Mouse (Mus musculus) layer of hippocampus, adult 18-20 months (tissue): ENCODE measurements around the gene Kank1. TPM values are rescaled to one million over a fixed set of nuclear protein-coding genes. Genes with fewer than 3 reads are reported as not detected.
"Not testable (repeated sequence)": the region's sequence is repeated elsewhere in the genome, so short reads cannot be mapped to it uniquely, and the experiment has no call there.

Source experiments
- DNase-seq, 2 experiments: peaks; one replicate each; pipeline ENCODE4 v3.0.0; 2022; ENCODE audit warnings: low spot score in 2 of 2
- total RNA-seq, 2 experiments: library from RNA; stranded (reverse); gene quantifications; 2 replicates each; pipeline ENCODE4 v1.2.3; 2021

The Kank1 gene
- total RNA-seq, 2 experiments from 2014 or later, result 17.8 to 20.1 TPM

- no peak for DNase-seq
Measured at GRCm38 (mm10) chr19:25435412-25435811, 198.6 kb downstream of the Kank1 start.

- no peak for DNase-seq
Measured at GRCm38 (mm10) chr19:25436175-25436574, 199.4 kb downstream of the Kank1 start.

- DNase-seq, result peak in 1 of 2 experiments; percentile 11
Measured at GRCm38 (mm10) chr19:25436789-25437650, 200.2 kb downstream of the Kank1 start.

GRCm38 (mm10) chr19:25438246-25438645 is 201.5 kb downstream of the Kank1 start:
- no peak for DNase-seq

- no peak for DNase-seq
Measured at GRCm38 (mm10) chr19:25439807-25440206, 203.0 kb downstream of the Kank1 start.

GRCm38 (mm10) chr19:25440736-25441135 is 204.0 kb downstream of the Kank1 start:
- no peak for DNase-seq

- DNase-seq, result peak; percentile 14 to 77
Measured at GRCm38 (mm10) chr19:25445054-25445453, 208.3 kb downstream of the Kank1 start.

GRCm38 (mm10) chr19:25445842-25446241 is 209.1 kb downstream of the Kank1 start:
- no peak for DNase-seq

GRCm38 (mm10) chr19:25446683-25447082 is 209.9 kb downstream of the Kank1 start:
- DNase-seq, result no peak

GRCm38 (mm10) chr19:25447373-25447772 is 210.6 kb downstream of the Kank1 start:
- DNase-seq, result no peak

- DNase-seq, result peak in 1 of 2 experiments; percentile 56
Measured at GRCm38 (mm10) chr19:25450869-25451629, 214.3 kb downstream of the Kank1 start.

- no peak for DNase-seq
Measured at GRCm38 (mm10) chr19:25453146-25453545, 216.4 kb downstream of the Kank1 start.

- no peak for DNase-seq
Measured at GRCm38 (mm10) chr19:25460760-25461159, 224.0 kb downstream of the Kank1 start.

- DNase-seq, result peak in 1 of 2 experiments; percentile 6
Measured at GRCm38 (mm10) chr19:25461553-25462320, 225.0 kb downstream of the Kank1 start.

- DNase-seq, result not testable (repeated sequence)
Measured at GRCm38 (mm10) chr19:25475806-25476205, 239.0 kb downstream of the Kank1 start.

- no peak for DNase-seq
Measured at GRCm38 (mm10) chr19:25479152-25479669, 242.4 kb downstream of the Kank1 start.

GRCm38 (mm10) chr19:25480820-25481219 is 244.0 kb downstream of the Kank1 start:
- DNase-seq, result no peak
